In the genomic region with DNA sequence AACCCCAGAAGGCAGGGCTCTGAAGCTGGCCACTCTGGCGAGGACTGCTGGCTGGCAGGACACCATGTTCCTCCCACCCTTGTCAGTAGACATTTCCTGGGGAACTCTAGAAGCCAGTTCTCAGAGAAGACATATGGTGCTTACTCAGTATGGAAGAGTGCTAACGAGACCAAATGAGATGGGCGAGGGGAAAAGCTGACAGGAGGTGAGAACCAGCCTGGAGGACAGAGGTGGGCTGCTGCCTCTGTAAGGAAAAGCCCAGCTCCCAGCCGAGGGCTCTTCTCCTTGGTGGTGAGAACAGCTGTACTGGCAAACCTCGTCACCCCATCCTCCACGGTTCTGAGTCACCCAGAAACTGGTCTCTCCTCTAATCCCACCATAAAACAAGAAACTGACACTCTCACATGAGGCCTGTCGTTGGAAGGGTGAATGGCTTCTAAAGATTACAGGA, we compare ENCODE assay signal across 10 mouse cellular contexts.
DNase-seq lines count a peak whose midpoint lies in the region; ATAC-seq and TF ChIP-seq lines count a peak whose summit lies in the region.
"Had no signal": no experiment of that assay in that cellular context is flagged by ENCODE, and none has a peak within 500 bp of the region (broad histone marks: within the 10 kb centered on the region; RNA-seq: fewer than 3 reads in every experiment).

No protein-coding gene starts in this region.

- TF ChIP-seq CTCF in stomach, postnatal 0 days (IDR thresholded peaks at IDR 0.05; ENCODE audit: low read depth) = no peak

- no peak overlapping the region for H3K4me3 ChIP-seq in embryonic facial prominence, embryonic 15.5 days (replicated peaks)
- no peak overlapping the region for H3K4me3 ChIP-seq in embryonic facial prominence, embryonic 10.5 days
- no peak overlapping the region for H3K4me3 ChIP-seq in midbrain, embryonic 16.5 days (ENCODE audit: low read depth, low read length)
- no peak overlapping the region for H3K4me3 ChIP-seq in midbrain, embryonic 14.5 days (replicated peaks; ENCODE audit: low read depth, low read length)
- H3K4me3 ChIP-seq in intestine, embryonic 15.5 days (replicated peaks) = no peak overlapping the region
- no peak overlapping the region for H3K4me3 ChIP-seq in stomach, postnatal 0 days (ENCODE audit: low read depth, low read length)
- H3K4me3 ChIP-seq: lung, embryonic 15.5 days had no signal

- TF ChIP-seq EP300 in stomach, postnatal 0 days (optimal IDR thresholded peaks at IDR 0.05) = no peak

- H3K4me2 ChIP-seq in embryonic facial prominence, embryonic 15.5 days (replicated peaks) = no peak overlapping the region
- no peak overlapping the region for H3K4me2 ChIP-seq in midbrain, embryonic 16.5 days (ENCODE audit: low read length)
- H3K4me2 ChIP-seq in midbrain, embryonic 14.5 days (ENCODE audit: low read length) = no peak overlapping the region
- no peak overlapping the region for H3K4me2 ChIP-seq in intestine, embryonic 15.5 days (replicated peaks)
- no peak overlapping the region for H3K4me2 ChIP-seq in stomach, postnatal 0 days (replicated peaks; ENCODE audit: low read depth)
- H3K4me2 ChIP-seq: lung, embryonic 15.5 days had no signal

- WGBS in embryonic facial prominence, embryonic 15.5 days = 48% methylated on average over 7 of the region's 7 CpGs
- WGBS in embryonic facial prominence, embryonic 10.5 days = 75% methylated on average over 7 of the region's 7 CpGs
- whole genome bisulfite sequencing in midbrain, embryonic 16.5 days = 82% methylated on average over 7 of the region's 7 CpGs
- 75% methylated on average over 7 of the region's 7 CpGs for WGBS in midbrain, embryonic 14.5 days
- WGBS in intestine, embryonic 15.5 days = 43% methylated on average over 7 of the region's 7 CpGs
- WGBS in stomach, postnatal 0 days = 54% methylated on average over 7 of the region's 7 CpGs

- H3K36me3 ChIP-seq in embryonic facial prominence, embryonic 15.5 days = no peaks in the 10 kb centered on the region
- H3K36me3 ChIP-seq in embryonic facial prominence, embryonic 10.5 days (replicated peaks) = no peaks in the 10 kb centered on the region
- no peaks in the 10 kb centered on the region for H3K36me3 ChIP-seq in midbrain, embryonic 16.5 days (ENCODE audit: control insufficient read depth, insufficient read depth, low read length)
- no peaks in the 10 kb centered on the region for H3K36me3 ChIP-seq in midbrain, embryonic 14.5 days (ENCODE audit: control insufficient read depth, insufficient read depth, low read length)
- H3K36me3 ChIP-seq in intestine, embryonic 15.5 days = no peaks in the 10 kb centered on the region
- no peaks in the 10 kb centered on the region for H3K36me3 ChIP-seq in stomach, postnatal 0 days (ENCODE audit: control insufficient read depth, insufficient read depth, low read length)
- H3K36me3 ChIP-seq: lung, embryonic 15.5 days had no signal

- no peak overlapping the region for H3K9ac ChIP-seq in embryonic facial prominence, embryonic 15.5 days
- H3K9ac ChIP-seq in midbrain, embryonic 16.5 days (ENCODE audit: low read depth, low read length) = no peak overlapping the region
- H3K9ac ChIP-seq in midbrain, embryonic 14.5 days (replicated peaks; ENCODE audit: low read length) = no peak overlapping the region
- H3K9ac ChIP-seq in intestine, embryonic 15.5 days = no peak overlapping the region
- no peak overlapping the region for H3K9ac ChIP-seq in stomach, postnatal 0 days (ENCODE audit: low read length)
- H3K9ac ChIP-seq: lung, embryonic 15.5 days had no signal

- H3K27me3 ChIP-seq in embryonic facial prominence, embryonic 15.5 days = no peaks in the 10 kb centered on the region
- no peaks in the 10 kb centered on the region for H3K27me3 ChIP-seq in embryonic facial prominence, embryonic 10.5 days (replicated peaks; ENCODE audit: low read depth, poor library complexity, severe bottlenecking)
- H3K27me3 ChIP-seq in midbrain, embryonic 16.5 days (ENCODE audit: control insufficient read depth, insufficient read depth, low read depth, low read length) = no peaks in the 10 kb centered on the region
- H3K27me3 ChIP-seq in midbrain, embryonic 14.5 days (ENCODE audit: control insufficient read depth, insufficient read depth, low read length) = no peaks in the 10 kb centered on the region
- no peaks in the 10 kb centered on the region for H3K27me3 ChIP-seq in intestine, embryonic 15.5 days (replicated peaks)
- no peaks in the 10 kb centered on the region for H3K27me3 ChIP-seq in stomach, postnatal 0 days (ENCODE audit: control insufficient read depth, insufficient read depth, low read length)

- DNase-seq in embryonic facial prominence, embryonic 10.5 days (ENCODE audit: low spot score) = no peak
- DNase-seq in midbrain, embryonic 14.5 days = no peak
- DNase-seq in stomach, postnatal 0 days (ENCODE audit: low spot score) = no peak
- no peak for DNase-seq in adrenal gland, postnatal 25 days
- no peak for DNase-seq in adrenal gland, adult 2 months

- no peaks in the 10 kb centered on the region for H3K9me3 ChIP-seq in embryonic facial prominence, embryonic 15.5 days (replicated peaks)
- no peaks in the 10 kb centered on the region for H3K9me3 ChIP-seq in embryonic facial prominence, embryonic 10.5 days
- H3K9me3 ChIP-seq in midbrain, embryonic 16.5 days (replicated peaks; ENCODE audit: control insufficient read depth, low read length, poor library complexity, severe bottlenecking) = no peaks in the 10 kb centered on the region
- H3K9me3 ChIP-seq in midbrain, embryonic 14.5 days (ENCODE audit: control insufficient read depth, low read length) = no peaks in the 10 kb centered on the region
- no peaks in the 10 kb centered on the region for H3K9me3 ChIP-seq in intestine, embryonic 15.5 days
- no peaks in the 10 kb centered on the region for H3K9me3 ChIP-seq in stomach, postnatal 0 days (ENCODE audit: control insufficient read depth, low read length)
- H3K9me3 ChIP-seq: lung, embryonic 15.5 days had no signal

- H3K4me1 ChIP-seq in embryonic facial prominence, embryonic 15.5 days = peaks cover 27% of the 10 kb centered on the region
- H3K4me1 ChIP-seq in embryonic facial prominence, embryonic 10.5 days = peaks cover 20% of the 10 kb centered on the region; the same call in 1 of the 2 replicates
- H3K4me1 ChIP-seq in midbrain, embryonic 16.5 days (ENCODE audit: control insufficient read depth, insufficient read depth, low read length) = peaks cover 7% of the 10 kb centered on the region; the same call in 1 of the 2 replicates
- H3K4me1 ChIP-seq in midbrain, embryonic 14.5 days (ENCODE audit: control insufficient read depth, insufficient read depth, low read length) = 0 out of 2 replicates have a peak, but pooled peaks cover 7% of the 10 kb centered on the region
- H3K4me1 ChIP-seq in intestine, embryonic 15.5 days (replicated peaks) = peaks cover 11% of the 10 kb centered on the region; the same call in 1 of the 2 replicates
- H3K4me1 ChIP-seq in stomach, postnatal 0 days (replicated peaks; ENCODE audit: control insufficient read depth, insufficient read depth) = peaks cover 3% of the 10 kb centered on the region; the same call in 1 of the 2 replicates

- 0 out of 2 replicates have a peak overlapping the region, but pooled peaks have one; percentile 0 for H3K27ac ChIP-seq in embryonic facial prominence, embryonic 15.5 days (replicated peaks)
- H3K27ac ChIP-seq in embryonic facial prominence, embryonic 10.5 days (replicated peaks) = no peak overlapping the region
- no peak overlapping the region for H3K27ac ChIP-seq in midbrain, embryonic 16.5 days (ENCODE audit: low read length)
- no peak overlapping the region for H3K27ac ChIP-seq in midbrain, embryonic 14.5 days (replicated peaks; ENCODE audit: low read depth, low read length)
- peak overlapping the region; percentile 70; the same call in 1 of the 2 replicates for H3K27ac ChIP-seq in intestine, embryonic 15.5 days
- H3K27ac ChIP-seq in stomach, postnatal 0 days (replicated peaks) = peak overlapping the region; percentile 63
- H3K27ac ChIP-seq: kidney, postnatal 0 days; lung, embryonic 15.5 days had no signal

- no peak for ATAC-seq in embryonic facial prominence, embryonic 15.5 days (ENCODE audit: insufficient number of reproducible peaks, low FRiP score, low TSS enrichment, low read depth)
- ATAC-seq in midbrain, embryonic 16.5 days = 0 out of 2 replicates have a peak, but pooled peaks have one; percentile 8
- ATAC-seq in midbrain, embryonic 14.5 days (ENCODE audit: low FRiP score, low TSS enrichment) = no peak
- peak; percentile 57 for ATAC-seq in intestine, embryonic 15.5 days
- peak; percentile 36; the same call in 1 of the 2 replicates for ATAC-seq in stomach, postnatal 0 days (ENCODE audit: low FRiP score, low TSS enrichment)

Comparison
In these comparisons a context has a peak if more than half of its experiments do, and no peak if none do; other contexts are left out.
1. ATAC-seq: peak in midbrain, embryonic 16.5 days (single experiment), intestine, embryonic 15.5 days (single experiment) and stomach, postnatal 0 days (single experiment); none in embryonic facial prominence, embryonic 15.5 days (single experiment) and midbrain, embryonic 14.5 days (single experiment).
2. H3K27ac ChIP-seq: peak in embryonic facial prominence, embryonic 15.5 days (single experiment), intestine, embryonic 15.5 days (single experiment) and stomach, postnatal 0 days (single experiment); none in embryonic facial prominence, embryonic 10.5 days (single experiment), midbrain, embryonic 16.5 days (single experiment) and midbrain, embryonic 14.5 days (single experiment).